In the genomic region with DNA sequence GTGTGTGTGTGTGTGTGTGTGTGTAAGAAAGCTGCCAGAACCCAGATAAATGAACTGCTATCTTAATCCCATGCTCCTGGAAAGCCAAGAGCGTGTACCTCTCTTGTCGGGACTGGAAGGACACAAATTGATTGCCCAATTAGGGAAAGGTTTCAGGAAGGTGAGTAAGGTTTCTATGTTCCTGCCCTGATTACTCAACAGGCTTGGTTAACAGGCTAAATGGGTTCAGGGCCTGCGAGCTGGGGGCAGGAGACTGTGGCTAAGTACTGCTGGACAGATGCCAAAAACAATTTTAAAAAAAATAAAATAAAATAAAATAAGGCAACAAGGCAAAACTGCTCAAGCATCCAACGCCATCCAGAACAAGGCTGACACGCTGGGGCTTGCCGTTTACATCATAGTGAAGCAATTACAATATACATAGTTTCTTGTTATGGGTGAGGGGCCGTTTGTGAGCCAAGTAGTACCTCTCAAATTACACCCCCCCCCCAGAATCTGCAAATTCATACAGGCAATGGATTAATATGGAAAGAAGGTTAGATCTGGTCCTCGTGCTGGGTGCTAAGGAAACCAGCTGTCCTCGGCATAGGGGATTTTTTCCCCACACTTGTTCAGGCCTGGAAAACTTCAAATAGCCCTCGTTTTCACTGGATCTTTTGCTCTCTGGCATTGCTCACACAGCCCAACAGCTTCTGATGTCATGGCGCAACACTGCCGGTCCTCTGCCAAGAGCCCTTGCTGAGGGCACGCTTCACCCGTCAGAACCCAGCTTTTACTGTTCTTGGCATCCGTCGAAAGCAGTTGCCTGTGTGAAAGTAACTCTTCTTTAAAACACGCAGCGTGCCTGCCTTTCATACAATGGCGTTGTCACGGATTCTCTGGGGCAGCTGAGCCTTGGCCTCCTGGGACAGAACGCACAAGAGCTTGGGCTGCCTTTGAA, we compare ENCODE assay signal across 8 mouse cellular contexts.
DNase-seq lines count a peak whose midpoint lies in the region; ATAC-seq lines count a peak whose summit lies in the region.

No protein-coding gene starts in this region.

- no peaks in the 10 kb centered on the region for H3K27me3 ChIP-seq in hindbrain, embryonic 16.5 days (replicated peaks; ENCODE audit: control insufficient read depth, insufficient read depth, low read length)

- no peaks in the 10 kb centered on the region for H3K36me3 ChIP-seq in hindbrain, embryonic 16.5 days (ENCODE audit: control insufficient read depth, insufficient read depth, low read length)

- peak; percentile 90 for ATAC-seq in hindbrain, embryonic 16.5 days

- peak overlapping the region; percentile 19; the same call in 1 of the 2 replicates for H3K27ac ChIP-seq in hindbrain, embryonic 16.5 days (ENCODE audit: low read depth, low read length)

- H3K9me3 ChIP-seq in hindbrain, embryonic 16.5 days (ENCODE audit: control insufficient read depth, low read length) = no peaks in the 10 kb centered on the region

- DNase-seq in adrenal gland, adult 8-10 months = peak; percentile 22
- DNase-seq in adrenal gland, adult 18-20 months (ENCODE audit: low spot score in 2 of 2) = no peak
- peak; percentile 30 for DNase-seq in ovary, postnatal 36 days (ENCODE audit: low spot score)
- DNase-seq in ovary, postnatal 14 days (ENCODE audit: low spot score) = no peak
- peak; percentile 67 for DNase-seq in lung, postnatal 25 days (ENCODE audit: low spot score)
- DNase-seq in spleen, postnatal 10 days (ENCODE audit: low spot score in 2 of 2) = no peak
- DNase-seq in T-cell, adult 2 months (ENCODE audit: low spot score) = no peak

- H3K4me3 ChIP-seq in hindbrain, embryonic 16.5 days (ENCODE audit: low read length) = no peak overlapping the region

- H3K4me1 ChIP-seq in hindbrain, embryonic 16.5 days (ENCODE audit: control insufficient read depth, insufficient read depth, low read depth, low read length) = no peaks in the 10 kb centered on the region

- no peak overlapping the region for H3K4me2 ChIP-seq in hindbrain, embryonic 16.5 days (ENCODE audit: low read length)

- H3K9ac ChIP-seq in hindbrain, embryonic 16.5 days (ENCODE audit: low read depth, low read length) = no peak overlapping the region

- WGBS in hindbrain, embryonic 16.5 days = 34% methylated on average over 21 of the region's 21 CpGs

Comparison
In these comparisons a context has a peak if more than half of its experiments do, and no peak if none do; other contexts are left out.
1. DNase-seq: peak in adrenal gland, adult 8-10 months (single experiment), ovary, postnatal 36 days (single experiment) and lung, postnatal 25 days (single experiment); none in adrenal gland, adult 18-20 months (0 of 2), ovary, postnatal 14 days (single experiment), spleen, postnatal 10 days (0 of 2) and T-cell, adult 2 months (single experiment).